Mouse (Mus musculus) embryo, embryonic 10.5 days (tissue): ENCODE measurements at regions not wholly inside any gene's neighbourhood (a gene's known extent, or its start where the extent isn't known, plus 50 kb on each side); places are given as distances from the start of the nearest gene placed in this dataset.

Source experiments
- DNase-seq: peaks from one replicate; pipeline ENCODE4 v3.0.0-alpha.2; 2015; ENCODE audit warnings: low spot score

- peak; percentile 50 for DNase-seq
These were observed 54.5 kb downstream of the Irx3 start for GRCm38 (mm10) chr8:91747174-91747859.

GRCm38 (mm10) chr8:91724646-91725045 is 77.2 kb downstream of the Irx3 start:
- no peak for DNase-seq
